Mouse (Mus musculus) liver, adult 2 months (tissue): Measurements from ENCODE around the gene Glp1r.

Experiments used
- CTCF ChIP-seq: fragments of 200-500 bp; IDR thresholded peaks from 2 replicates; pipeline ENCODE4 v1.5.1; 2011; ENCODE audit warnings: low read depth, low read length, control low read depth
- POLR2A ChIP-seq: fragments of 200-500 bp; IDR thresholded peaks from 2 replicates; pipeline ENCODE4 v1.6.1; 2011; ENCODE audit warnings: low read length, control low read depth; ENCODE audit not compliant: insufficient read depth; ENCODE audit errors: extremely low read depth

- no peak for TF ChIP-seq CTCF
- TF ChIP-seq POLR2A: no peak
These were observed 23.0 kb upstream of the Glp1r start for GRCm38 (mm10) chr17:30878626-30879025.
